Mouse (Mus musculus) embryo, embryonic 11.5 days (tissue): ENCODE measurements around the gene Gm45753.
"Not testable (repeated sequence)": the region's sequence is repeated elsewhere in the genome, so short reads cannot be mapped to it uniquely, and the experiment has no call there.

Experiments used
- DNase-seq: peaks from one replicate; pipeline ENCODE4 v3.0.0-alpha.2; 2012; ENCODE audit warnings: low read depth, low spot score

Gene Gm45753

GRCm38 (mm10) chr8:45308366-45308765, at the start of gene Gm45753:
TSS of gene Gm45753 (minus strand) at chr8:45308466.
- DNase-seq = no peak

GRCm38 (mm10) chr8:45355809-45356208, 47.5 kb upstream of the Gm45753 start:
- DNase-seq = no peak

GRCm38 (mm10) chr8:45345031-45345430, 36.8 kb upstream of the Gm45753 start:
- DNase-seq = peak; percentile 69

GRCm38 (mm10) chr8:45344298-45344697, 36.0 kb upstream of the Gm45753 start:
- DNase-seq = no peak

GRCm38 (mm10) chr8:45341630-45342628, 33.7 kb upstream of the Gm45753 start:
- no peak for DNase-seq

GRCm38 (mm10) chr8:45333493-45333892, 25.2 kb upstream of the Gm45753 start:
- DNase-seq = no peak

- DNase-seq = peak; percentile 36
Observed at GRCm38 (mm10) chr8:45332685-45333409, 24.6 kb upstream of the Gm45753 start, which contains the start of gene Cyp4v3. TSS of gene Cyp4v3 (minus strand) at chr8:45333216.

GRCm38 (mm10) chr8:45330856-45331255, 22.6 kb upstream of the Gm45753 start:
- DNase-seq = no peak

- no peak for DNase-seq
Observed at GRCm38 (mm10) chr8:45329206-45329980, 21.1 kb upstream of the Gm45753 start.

- DNase-seq = not testable (repeated sequence)
Observed at GRCm38 (mm10) chr8:45327076-45327475, 18.8 kb upstream of the Gm45753 start.

- no peak for DNase-seq
Observed at GRCm38 (mm10) chr8:45324151-45324550, 15.9 kb upstream of the Gm45753 start.

- DNase-seq = no peak
Observed at GRCm38 (mm10) chr8:45321365-45321764, 13.1 kb upstream of the Gm45753 start.

- DNase-seq = no peak
Observed at GRCm38 (mm10) chr8:45320930-45321329, 12.7 kb upstream of the Gm45753 start.

GRCm38 (mm10) chr8:45310967-45311366, 2.7 kb upstream of the Gm45753 start:
- no peak for DNase-seq

- DNase-seq = no peak
Observed at GRCm38 (mm10) chr8:45305479-45305878, 2.8 kb downstream of the Gm45753 start.

GRCm38 (mm10) chr8:45304354-45304753, 3.9 kb downstream of the Gm45753 start:
- no peak for DNase-seq

- DNase-seq = no peak
Observed at GRCm38 (mm10) chr8:45302390-45302789, 5.9 kb downstream of the Gm45753 start.

- DNase-seq = no peak
Observed at GRCm38 (mm10) chr8:45295276-45295675, 13.0 kb downstream of the Gm45753 start.

- DNase-seq = no peak
Observed at GRCm38 (mm10) chr8:45294687-45295086, 13.6 kb downstream of the Gm45753 start, which contains the start of gene Klkb1. TSS of gene Klkb1 (minus strand) at chr8:45294859.

GRCm38 (mm10) chr8:45291790-45292189, 16.5 kb downstream of the Gm45753 start:
- DNase-seq = no peak

GRCm38 (mm10) chr8:45281630-45282029, 26.6 kb downstream of the Gm45753 start:
- DNase-seq = no peak
